Mouse (Mus musculus): ENCODE data around the gene Fmod. TPM values are rescaled to one million over a fixed set of nuclear protein-coding genes. Genes with fewer than 3 reads are reported as not detected.
A peak's percentile ranks its signal among the peaks of the same experiment; 100 is the strongest.

Gene Fmod
- polyA plus RNA-seq, 1 experiment from 2014 or later: 5.7 TPM

DNA sequence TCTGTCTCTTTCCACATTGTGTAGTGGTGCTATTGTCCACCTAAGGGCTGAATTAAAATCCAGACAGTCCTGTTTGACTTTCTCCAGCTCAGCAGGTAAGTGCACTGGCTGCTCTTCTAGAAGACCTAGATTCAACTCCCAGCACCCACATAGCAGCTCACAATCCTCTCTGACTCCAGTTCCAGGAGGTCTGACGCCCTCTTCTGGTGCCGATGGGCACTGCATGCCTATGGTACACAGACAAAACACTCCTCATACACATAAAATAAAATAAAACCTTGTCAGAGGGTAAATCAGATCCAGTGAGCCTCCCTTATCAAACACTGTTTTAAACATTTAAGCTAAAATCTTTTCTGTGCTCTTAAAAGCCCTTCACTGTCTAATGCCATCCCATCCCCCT, 562 bp upstream of the Fmod start:
- H3K27me3 ChIP-seq (ENCODE audit: control insufficient read depth, insufficient read depth, low read length): no peaks in the 10 kb centered on the region
- no peak for DNase-seq (ENCODE audit: low spot score, missing footprints)
- H3K9ac ChIP-seq (ENCODE audit: low read length): no peak overlapping the region
- H3K4me2 ChIP-seq: no peak overlapping the region
- no peaks in the 10 kb centered on the region for H3K36me3 ChIP-seq (ENCODE audit: control insufficient read depth, insufficient read depth, low read length)
- H3K4me1 ChIP-seq (ENCODE audit: control insufficient read depth, insufficient read depth, low read length): no peaks in the 10 kb centered on the region
- H3K4me3 ChIP-seq (ENCODE audit: low read depth, low read length): no peak overlapping the region
- no peaks in the 10 kb centered on the region for H3K9me3 ChIP-seq (ENCODE audit: control insufficient read depth, low read length)
- no peak overlapping the region for H3K27ac ChIP-seq (ENCODE audit: low read depth, low read length)
- WGBS: 67% methylated on average over 2 of the region's 2 CpGs
- no peak for ATAC-seq (ENCODE audit: low FRiP score)

DNA sequence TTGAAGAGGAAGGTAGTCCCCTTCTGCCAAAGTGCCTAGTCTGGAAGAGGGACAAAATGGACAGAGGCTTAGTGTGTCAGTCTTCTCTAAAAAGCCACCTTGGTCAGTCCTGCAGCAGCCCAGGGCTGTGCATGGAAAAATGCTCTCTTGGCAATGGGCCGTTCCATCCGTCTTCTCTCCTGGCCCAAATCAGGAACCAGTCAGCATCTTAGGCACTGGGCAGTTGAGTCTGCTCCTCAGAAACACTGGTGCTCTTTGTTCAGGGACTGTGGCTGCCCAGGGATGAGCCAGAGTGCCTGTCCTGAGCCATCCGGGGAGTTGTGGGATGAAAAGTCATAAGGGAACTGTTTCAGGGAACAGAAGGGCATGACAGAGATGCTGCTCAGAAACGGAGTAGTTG, 1.3 kb downstream of the Fmod start:
- H3K9me3 ChIP-seq (ENCODE audit: control insufficient read depth, low read length): no peaks in the 10 kb centered on the region
- DNase-seq (ENCODE audit: low spot score, missing footprints) (no peak), ATAC-seq (ENCODE audit: low FRiP score) (no peak)
- no peak overlapping the region for H3K9ac ChIP-seq (ENCODE audit: low read length)
- no peaks in the 10 kb centered on the region for H3K36me3 ChIP-seq (ENCODE audit: control insufficient read depth, insufficient read depth, low read length)
- no peak overlapping the region for H3K4me3 ChIP-seq (ENCODE audit: low read depth, low read length)
- no peak overlapping the region for H3K27ac ChIP-seq (ENCODE audit: low read depth, low read length)
- 87% methylated on average over 4 of the region's 4 CpGs for WGBS
- H3K4me2 ChIP-seq: no peak overlapping the region
- H3K27me3 ChIP-seq (ENCODE audit: control insufficient read depth, insufficient read depth, low read length): no peaks in the 10 kb centered on the region
- H3K4me1 ChIP-seq (ENCODE audit: control insufficient read depth, insufficient read depth, low read length): no peaks in the 10 kb centered on the region

DNA sequence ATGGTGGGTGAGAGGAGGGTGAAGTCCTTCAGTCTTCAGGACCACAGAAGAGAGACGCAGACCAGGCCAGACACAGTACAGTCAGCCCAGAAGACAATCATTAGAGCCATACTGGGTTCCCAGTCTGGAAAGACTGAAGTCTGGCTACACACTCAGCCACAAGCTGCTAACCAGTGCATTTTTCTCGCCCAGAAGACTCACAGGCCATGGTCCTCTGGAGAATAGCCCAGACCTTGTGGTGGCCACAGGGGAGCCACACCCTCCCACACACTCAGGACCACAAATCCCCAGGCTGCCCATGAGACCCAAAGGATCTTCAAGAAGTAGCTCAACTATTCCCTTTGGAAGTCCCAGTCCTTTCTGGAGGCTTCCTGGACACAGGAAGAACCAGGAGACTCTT, 2.3 kb downstream of the Fmod start:
- Histone ChIP-seq H3K9me3 (ENCODE audit: control insufficient read depth, low read length) (no peaks in the 10 kb centered on the region), H3K27ac (ENCODE audit: low read depth, low read length) (no peak overlapping the region), H3K27me3 (ENCODE audit: control insufficient read depth, insufficient read depth, low read length) (no peaks in the 10 kb centered on the region), H3K4me3 (ENCODE audit: low read depth, low read length) (no peak overlapping the region), H3K4me1 (ENCODE audit: control insufficient read depth, insufficient read depth, low read length) (no peaks in the 10 kb centered on the region), H3K36me3 (ENCODE audit: control insufficient read depth, insufficient read depth, low read length) (no peaks in the 10 kb centered on the region), H3K4me2 (no peak overlapping the region), H3K9ac (ENCODE audit: low read length) (no peak overlapping the region)
- DNase-seq (ENCODE audit: low spot score, missing footprints): no peak
- 89% methylated on average over 2 of the region's 2 CpGs for WGBS
- ATAC-seq (ENCODE audit: low FRiP score): no peak

DNA sequence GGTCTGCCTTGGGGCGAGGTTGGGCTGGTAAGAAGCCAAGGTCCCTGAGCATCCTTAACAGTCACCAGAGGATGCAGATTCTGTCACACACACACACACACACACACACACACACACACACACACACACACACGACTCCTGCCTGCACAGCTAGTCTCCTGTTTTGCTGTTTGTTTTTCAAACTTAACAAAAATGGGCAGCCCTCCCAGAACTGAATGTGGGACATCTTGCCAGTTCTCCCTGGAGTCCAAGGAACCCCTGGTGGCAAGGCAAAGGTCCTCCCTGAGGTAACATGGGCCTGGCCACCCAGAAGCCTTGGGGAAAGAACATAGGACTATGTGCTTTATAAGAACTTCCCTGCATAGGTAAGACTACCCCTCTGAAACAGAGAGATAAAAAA, 4.8 kb downstream of the Fmod start:
- Histone ChIP-seq H3K4me1 (ENCODE audit: control insufficient read depth, insufficient read depth, low read length) (peaks cover 8% of the 10 kb centered on the region), H3K4me2 (no peak overlapping the region), H3K9ac (ENCODE audit: low read length) (no peak overlapping the region), H3K4me3 (ENCODE audit: low read depth, low read length) (no peak overlapping the region), H3K36me3 (ENCODE audit: control insufficient read depth, insufficient read depth, low read length) (no peaks in the 10 kb centered on the region), H3K27me3 (ENCODE audit: control insufficient read depth, insufficient read depth, low read length) (no peaks in the 10 kb centered on the region), H3K9me3 (ENCODE audit: control insufficient read depth, low read length) (no peaks in the 10 kb centered on the region), H3K27ac (ENCODE audit: low read depth, low read length) (no peak overlapping the region)
- WGBS: 44% methylated on average over 2 of the region's 2 CpGs
- no peak for DNase-seq (ENCODE audit: low spot score, missing footprints)
- no peak for ATAC-seq (ENCODE audit: low FRiP score)

DNA sequence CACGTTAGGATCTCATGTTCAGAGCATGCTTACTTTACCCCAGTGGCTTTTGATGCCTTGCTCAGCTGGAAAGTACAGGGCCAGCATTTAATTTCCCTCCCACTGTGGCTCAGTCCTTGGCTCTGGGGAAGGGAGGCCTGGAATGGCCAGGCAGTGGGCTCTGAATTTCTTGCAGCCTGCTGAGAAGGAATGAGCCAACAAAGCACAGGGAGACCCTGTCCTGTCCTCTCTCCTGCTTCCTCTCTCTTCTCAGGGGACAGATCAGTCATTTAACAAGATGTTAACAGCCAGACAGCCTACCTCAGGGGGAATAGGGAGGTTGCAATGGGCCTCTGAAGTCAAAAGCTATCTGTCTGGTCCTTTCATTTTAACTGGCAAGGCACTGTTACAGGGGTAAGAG, 5.3 kb downstream of the Fmod start:
- Histone ChIP-seq H3K4me1 (ENCODE audit: control insufficient read depth, insufficient read depth, low read length) (peaks cover 8% of the 10 kb centered on the region), H3K36me3 (ENCODE audit: control insufficient read depth, insufficient read depth, low read length) (no peaks in the 10 kb centered on the region), H3K9me3 (ENCODE audit: control insufficient read depth, low read length) (no peaks in the 10 kb centered on the region), H3K4me3 (ENCODE audit: low read depth, low read length) (no peak overlapping the region), H3K27ac (ENCODE audit: low read depth, low read length) (no peak overlapping the region), H3K4me2 (no peak overlapping the region), H3K9ac (ENCODE audit: low read length) (no peak overlapping the region), H3K27me3 (ENCODE audit: control insufficient read depth, insufficient read depth, low read length) (no peaks in the 10 kb centered on the region)
- no peak for DNase-seq (ENCODE audit: low spot score, missing footprints)
- ATAC-seq (ENCODE audit: low FRiP score): no peak
- WGBS: 8% methylated on average over 1 of the region's 1 CpGs

DNA sequence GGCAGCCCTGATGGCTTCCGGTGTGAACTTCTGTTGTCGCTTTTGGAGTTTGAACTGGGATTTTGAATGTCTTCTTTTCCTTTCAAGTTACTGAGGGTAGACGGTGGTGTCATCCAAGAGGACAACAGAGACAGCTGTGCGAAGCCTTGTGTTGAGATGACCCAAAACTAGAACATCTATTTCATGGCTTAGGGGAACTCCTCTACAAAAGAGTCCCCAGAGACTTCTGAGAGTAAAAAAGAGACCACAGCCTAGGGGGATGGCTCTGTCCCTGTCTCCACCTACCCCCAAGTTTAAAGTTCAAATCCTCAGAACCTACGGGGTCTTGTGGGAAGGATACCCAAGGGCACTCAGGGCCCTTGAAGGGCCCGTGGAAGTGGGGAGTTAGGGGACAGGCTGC, 7.8 kb downstream of the Fmod start:
- no peak for ATAC-seq (ENCODE audit: low FRiP score)
- Histone ChIP-seq H3K4me2 (no peak overlapping the region), H3K36me3 (ENCODE audit: control insufficient read depth, insufficient read depth, low read length) (no peaks in the 10 kb centered on the region), H3K4me3 (ENCODE audit: low read depth, low read length) (no peak overlapping the region), H3K27me3 (ENCODE audit: control insufficient read depth, insufficient read depth, low read length) (no peaks in the 10 kb centered on the region), H3K9me3 (ENCODE audit: control insufficient read depth, low read length) (no peaks in the 10 kb centered on the region), H3K9ac (ENCODE audit: low read length) (no peak overlapping the region), H3K4me1 (ENCODE audit: control insufficient read depth, insufficient read depth, low read length) (peaks cover 8% of the 10 kb centered on the region), H3K27ac (ENCODE audit: low read depth, low read length) (no peak overlapping the region)
- no peak for DNase-seq (ENCODE audit: low spot score, missing footprints)
- 88% methylated on average over 6 of the region's 6 CpGs for WGBS

DNA sequence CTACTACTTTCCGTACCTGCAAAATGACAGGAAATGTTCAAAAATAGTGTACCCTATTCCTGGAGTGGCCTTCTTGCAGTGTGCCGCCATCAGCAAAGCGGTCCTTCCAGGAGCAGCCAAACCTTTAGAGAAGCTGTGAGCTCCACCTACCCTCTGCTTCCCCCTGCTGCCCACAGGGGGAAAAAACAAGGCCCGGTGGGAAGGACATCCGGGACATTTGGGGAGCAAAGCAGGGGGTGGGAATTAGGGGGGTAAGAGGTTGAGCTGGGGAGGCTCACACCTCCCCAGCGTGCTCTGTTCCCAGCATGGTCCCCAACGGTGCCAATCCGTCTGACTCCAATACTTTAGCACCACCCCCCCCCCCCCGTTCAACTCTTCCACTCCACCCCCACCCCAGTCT, 8.9 kb downstream of the Fmod start:
- Histone ChIP-seq H3K9ac (ENCODE audit: low read length) (peak overlapping the region; percentile 51), H3K4me2 (peak overlapping the region; percentile 41)

DNA sequence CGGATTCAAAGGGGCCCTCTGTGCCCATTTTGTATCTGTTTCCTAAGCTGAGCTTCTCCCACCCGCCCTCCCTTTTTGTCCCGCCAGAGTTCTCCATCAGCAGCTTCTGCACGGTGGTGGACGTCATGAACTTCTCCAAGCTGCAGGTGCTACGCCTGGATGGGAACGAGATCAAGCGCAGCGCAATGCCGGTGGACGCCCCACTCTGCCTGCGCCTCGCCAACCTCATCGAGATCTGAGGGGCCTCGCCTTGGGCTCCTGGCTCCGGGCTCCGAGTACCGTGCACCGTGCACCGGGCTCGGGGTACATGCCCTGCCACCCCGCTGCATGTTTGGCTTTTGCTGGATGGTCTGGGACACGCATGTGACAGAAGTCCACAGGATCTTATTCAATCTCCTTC, 9.3 kb downstream of the Fmod start:
- ATAC-seq (ENCODE audit: low FRiP score): peak; percentile 63
- Histone ChIP-seq H3K4me2 (peak overlapping the region; percentile 41), H3K27me3 (ENCODE audit: control insufficient read depth, insufficient read depth, low read length) (no peaks in the 10 kb centered on the region), H3K9ac (ENCODE audit: low read length) (peak overlapping the region; percentile 55; the same call in 1 of the 2 replicates), H3K27ac (ENCODE audit: low read depth, low read length) (no peak overlapping the region), H3K36me3 (ENCODE audit: control insufficient read depth, insufficient read depth, low read length) (no peaks in the 10 kb centered on the region), H3K4me1 (ENCODE audit: control insufficient read depth, insufficient read depth, low read length) (peaks cover 8% of the 10 kb centered on the region), H3K4me3 (ENCODE audit: low read depth, low read length) (peak overlapping the region; percentile 20), H3K9me3 (ENCODE audit: control insufficient read depth, low read length) (no peaks in the 10 kb centered on the region)
- DNase-seq (ENCODE audit: low spot score, missing footprints): no peak
- 26% methylated on average over 23 of the region's 23 CpGs for WGBS

More for the DNA sequence above, 8.9 kb downstream of the Fmod start:
- Histone ChIP-seq H3K27ac (ENCODE audit: low read depth, low read length) (no peak overlapping the region), H3K4me1 (ENCODE audit: control insufficient read depth, insufficient read depth, low read length) (peaks cover 8% of the 10 kb centered on the region), H3K4me3 (ENCODE audit: low read depth, low read length) (peak overlapping the region; percentile 20), H3K9me3 (ENCODE audit: control insufficient read depth, low read length) (no peaks in the 10 kb centered on the region), H3K27me3 (ENCODE audit: control insufficient read depth, insufficient read depth, low read length) (no peaks in the 10 kb centered on the region), H3K36me3 (ENCODE audit: control insufficient read depth, insufficient read depth, low read length) (no peaks in the 10 kb centered on the region)
- 7% methylated on average over 9 of the region's 9 CpGs for WGBS
- ATAC-seq (ENCODE audit: low FRiP score) (peak; percentile 78), DNase-seq (ENCODE audit: low spot score, missing footprints) (peak; percentile 98)

DNA sequence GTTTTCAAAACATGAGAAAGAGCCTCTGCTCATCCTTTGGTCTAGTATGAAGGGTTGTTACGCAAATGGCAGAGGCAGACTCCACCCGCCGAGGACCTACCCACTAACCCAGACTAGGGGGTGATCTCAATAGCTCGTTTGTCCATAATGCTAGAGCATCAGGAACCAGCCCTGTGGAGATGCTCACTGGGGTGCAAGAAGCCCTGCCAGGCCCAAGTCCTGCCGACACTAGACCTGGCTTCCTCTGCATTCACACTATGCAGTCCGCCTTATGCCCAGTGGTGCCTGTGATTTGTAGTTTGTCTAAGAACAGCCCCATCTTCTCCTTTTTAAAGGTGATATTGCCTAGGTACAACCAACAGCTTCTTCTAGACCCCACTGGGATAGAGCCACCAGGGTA, 10.4 kb downstream of the Fmod start:
- Histone ChIP-seq H3K27me3 (ENCODE audit: control insufficient read depth, insufficient read depth, low read length) (no peaks in the 10 kb centered on the region), H3K27ac (ENCODE audit: low read depth, low read length) (no peak overlapping the region), H3K4me3 (ENCODE audit: low read depth, low read length) (no peak overlapping the region), H3K4me1 (ENCODE audit: control insufficient read depth, insufficient read depth, low read length) (peaks cover 8% of the 10 kb centered on the region), H3K36me3 (ENCODE audit: control insufficient read depth, insufficient read depth, low read length) (no peaks in the 10 kb centered on the region), H3K9ac (ENCODE audit: low read length) (no peak overlapping the region), H3K9me3 (ENCODE audit: control insufficient read depth, low read length) (no peaks in the 10 kb centered on the region), H3K4me2 (no peak overlapping the region)
- 86% methylated on average over 6 of the region's 6 CpGs for whole genome bisulfite sequencing
- no peak for DNase-seq (ENCODE audit: low spot score, missing footprints)
- ATAC-seq (ENCODE audit: low FRiP score): no peak

DNA sequence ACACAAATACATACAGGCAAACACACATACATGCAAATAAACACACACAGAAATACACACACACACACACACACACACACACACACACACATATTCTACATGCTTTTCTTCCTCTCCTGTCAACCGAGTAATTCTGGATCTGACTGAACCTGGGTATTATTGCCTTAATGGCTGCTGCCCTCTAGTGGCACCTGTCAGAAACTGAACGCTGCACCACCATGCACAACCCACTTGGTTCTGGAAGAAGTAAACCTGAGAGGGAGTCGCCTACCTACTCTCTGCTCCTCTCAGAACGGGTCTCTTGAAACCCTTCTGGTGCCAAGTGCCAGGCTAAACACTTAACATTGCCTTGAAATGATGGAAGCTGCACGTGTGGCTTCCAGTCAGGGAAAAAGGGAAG, 11.7 kb downstream of the Fmod start:
- Histone ChIP-seq H3K36me3 (ENCODE audit: control insufficient read depth, insufficient read depth, low read length) (no peaks in the 10 kb centered on the region), H3K9me3 (ENCODE audit: control insufficient read depth, low read length) (no peaks in the 10 kb centered on the region), H3K27ac (ENCODE audit: low read depth, low read length) (no peak overlapping the region), H3K4me2 (no peak overlapping the region), H3K27me3 (ENCODE audit: control insufficient read depth, insufficient read depth, low read length) (no peaks in the 10 kb centered on the region), H3K4me1 (ENCODE audit: control insufficient read depth, insufficient read depth, low read length) (peaks cover 10% of the 10 kb centered on the region), H3K9ac (ENCODE audit: low read length) (no peak overlapping the region), H3K4me3 (ENCODE audit: low read depth, low read length) (no peak overlapping the region)
- WGBS: 3% methylated on average over 5 of the region's 5 CpGs
- peak; percentile 95 for DNase-seq (ENCODE audit: low spot score, missing footprints)
- ATAC-seq (ENCODE audit: low FRiP score): peak; percentile 42; the same call in 1 of the 2 replicates

All from midbrain, embryonic 11.5 days (tissue).